Comparison of ENCODE assay signal across 8 mouse cellular contexts in the genomic region with DNA sequence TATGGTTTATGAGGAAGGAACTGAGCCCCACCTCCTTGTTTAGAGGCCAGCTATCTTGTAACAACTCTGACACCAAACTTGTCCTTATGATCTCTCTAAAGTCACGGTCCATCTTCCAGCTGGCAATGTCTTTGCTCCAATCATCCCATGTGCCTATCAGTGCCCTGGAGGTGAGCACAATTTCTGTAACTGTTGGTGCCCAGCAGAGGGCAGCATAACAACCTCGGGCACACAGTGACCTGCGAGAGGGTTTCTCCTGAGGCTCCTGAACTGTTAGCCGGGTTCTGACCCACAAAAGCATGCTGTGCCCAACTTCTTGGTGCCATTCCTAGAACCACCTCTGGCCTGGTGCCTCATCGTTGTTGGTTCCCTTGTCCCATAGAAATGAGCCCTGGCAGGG.
DNase-seq lines count a peak whose midpoint lies in the region; ATAC-seq and TF ChIP-seq lines count a peak whose summit lies in the region.

No protein-coding gene starts in this region.

- H3K27me3 ChIP-seq in forebrain, embryonic 10.5 days (ENCODE audit: poor library complexity, severe bottlenecking), result no peaks in the 10 kb centered on the region
- H3K27me3 ChIP-seq in forebrain, embryonic 16.5 days (replicated peaks; ENCODE audit: control insufficient read depth, insufficient read depth, low read length), result no peaks in the 10 kb centered on the region
- no peaks in the 10 kb centered on the region for H3K27me3 ChIP-seq in midbrain, embryonic 14.5 days (ENCODE audit: control insufficient read depth, insufficient read depth, low read length)
- H3K27me3 ChIP-seq in midbrain, embryonic 13.5 days, result no peaks in the 10 kb centered on the region
- H3K27me3 ChIP-seq in forebrain, postnatal 0 days (ENCODE audit: insufficient read depth, low read length), result no peaks in the 10 kb centered on the region
- H3K27me3 ChIP-seq in lung, embryonic 14.5 days (ENCODE audit: insufficient read depth, low read length), result no peaks in the 10 kb centered on the region

- H3K27ac ChIP-seq in forebrain, embryonic 10.5 days, result no peak overlapping the region
- H3K27ac ChIP-seq in forebrain, embryonic 16.5 days (ENCODE audit: low read length), result no peak overlapping the region
- no peak overlapping the region for H3K27ac ChIP-seq in midbrain, embryonic 14.5 days (replicated peaks; ENCODE audit: low read depth, low read length)
- no peak overlapping the region for H3K27ac ChIP-seq in midbrain, embryonic 13.5 days
- H3K27ac ChIP-seq in forebrain, postnatal 0 days (ENCODE audit: low read depth, low read length), result no peak overlapping the region
- no peak overlapping the region for H3K27ac ChIP-seq in lung, embryonic 14.5 days (ENCODE audit: low read depth)

- no peak overlapping the region for H3K4me3 ChIP-seq in forebrain, embryonic 10.5 days
- no peak overlapping the region for H3K4me3 ChIP-seq in forebrain, embryonic 16.5 days (replicated peaks; ENCODE audit: low read length)
- no peak overlapping the region for H3K4me3 ChIP-seq in midbrain, embryonic 14.5 days (replicated peaks; ENCODE audit: low read depth, low read length)
- no peak overlapping the region for H3K4me3 ChIP-seq in midbrain, embryonic 13.5 days (replicated peaks)
- no peak overlapping the region for H3K4me3 ChIP-seq in forebrain, postnatal 0 days (ENCODE audit: low read depth, low read length)
- H3K4me3 ChIP-seq in lung, embryonic 14.5 days (ENCODE audit: low read depth, low read length), result no peak overlapping the region

- peak; percentile 61 for TF ChIP-seq CTCF in forebrain, postnatal 0 days (IDR thresholded peaks at IDR 0.05; ENCODE audit: low read depth)
- TF ChIP-seq CTCF in lung, embryonic 14.5 days (IDR thresholded peaks at IDR 0.05; ENCODE audit: low read depth), result peak; percentile 70

- no peak overlapping the region for H3K4me2 ChIP-seq in forebrain, embryonic 16.5 days (ENCODE audit: low read length)
- no peak overlapping the region for H3K4me2 ChIP-seq in midbrain, embryonic 14.5 days (ENCODE audit: low read length)
- no peak overlapping the region for H3K4me2 ChIP-seq in midbrain, embryonic 13.5 days (replicated peaks)
- no peak overlapping the region for H3K4me2 ChIP-seq in forebrain, postnatal 0 days (ENCODE audit: low read depth)
- H3K4me2 ChIP-seq in lung, embryonic 14.5 days, result no peak overlapping the region

- H3K9ac ChIP-seq in forebrain, embryonic 16.5 days (replicated peaks; ENCODE audit: low read depth, low read length), result no peak overlapping the region
- H3K9ac ChIP-seq in midbrain, embryonic 14.5 days (replicated peaks; ENCODE audit: low read length), result no peak overlapping the region
- no peak overlapping the region for H3K9ac ChIP-seq in midbrain, embryonic 13.5 days (replicated peaks)
- no peak overlapping the region for H3K9ac ChIP-seq in forebrain, postnatal 0 days
- no peak overlapping the region for H3K9ac ChIP-seq in lung, embryonic 14.5 days

- H3K4me1 ChIP-seq in forebrain, embryonic 10.5 days, result no peaks in the 10 kb centered on the region
- no peaks in the 10 kb centered on the region for H3K4me1 ChIP-seq in forebrain, embryonic 16.5 days (replicated peaks; ENCODE audit: control insufficient read depth, insufficient read depth, low read length)
- H3K4me1 ChIP-seq in midbrain, embryonic 14.5 days (ENCODE audit: control insufficient read depth, insufficient read depth, low read length), result no peaks in the 10 kb centered on the region
- peaks cover 8% of the 10 kb centered on the region for H3K4me1 ChIP-seq in midbrain, embryonic 13.5 days (replicated peaks)
- no peaks in the 10 kb centered on the region for H3K4me1 ChIP-seq in forebrain, postnatal 0 days (ENCODE audit: insufficient read depth)
- no peaks in the 10 kb centered on the region for H3K4me1 ChIP-seq in lung, embryonic 14.5 days (ENCODE audit: insufficient read depth)

- peak; percentile 23 for DNase-seq in forebrain, embryonic 10.5 days (ENCODE audit: extremely low spot score, low spot score)
- peak; percentile 57 for DNase-seq in midbrain, embryonic 14.5 days
- peak; percentile 49 for DNase-seq in c-Kit-negative CD71-positive TER-119-positive erythroid progenitor cells, embryonic 14.5 days (ENCODE audit: low read depth, low spot score)
- DNase-seq in forebrain, postnatal 0 days, result no peak
- DNase-seq in lung, embryonic 14.5 days, result peak; percentile 44
- DNase-seq in T-cell, adult 2 months (ENCODE audit: low spot score), result no peak

- WGBS in forebrain, embryonic 10.5 days, result 36% methylated on average over 5 of the region's 5 CpGs
- WGBS in forebrain, embryonic 16.5 days, result 33% methylated on average over 5 of the region's 5 CpGs
- 39% methylated on average over 5 of the region's 5 CpGs for WGBS in midbrain, embryonic 14.5 days
- WGBS in midbrain, embryonic 13.5 days, result 35% methylated on average over 5 of the region's 5 CpGs
- 33% methylated on average over 5 of the region's 5 CpGs for WGBS in forebrain, postnatal 0 days
- 35% methylated on average over 5 of the region's 5 CpGs for WGBS in lung, embryonic 14.5 days

- no peaks in the 10 kb centered on the region for H3K36me3 ChIP-seq in forebrain, embryonic 10.5 days (replicated peaks)
- H3K36me3 ChIP-seq in forebrain, embryonic 16.5 days (ENCODE audit: control insufficient read depth, insufficient read depth), result no peaks in the 10 kb centered on the region
- no peaks in the 10 kb centered on the region for H3K36me3 ChIP-seq in midbrain, embryonic 14.5 days (ENCODE audit: control insufficient read depth, insufficient read depth, low read length)
- H3K36me3 ChIP-seq in midbrain, embryonic 13.5 days, result no peaks in the 10 kb centered on the region
- H3K36me3 ChIP-seq in forebrain, postnatal 0 days (ENCODE audit: insufficient read depth), result no peaks in the 10 kb centered on the region
- H3K36me3 ChIP-seq in lung, embryonic 14.5 days (ENCODE audit: insufficient read depth), result no peaks in the 10 kb centered on the region

- ATAC-seq in forebrain, embryonic 16.5 days, result no peak
- no peak for ATAC-seq in midbrain, embryonic 14.5 days (ENCODE audit: low FRiP score, low TSS enrichment)
- no peak for ATAC-seq in midbrain, embryonic 13.5 days
- no peak for ATAC-seq in forebrain, postnatal 0 days
- ATAC-seq in lung, embryonic 14.5 days (ENCODE audit: insufficient read depth), result no peak

- no peaks in the 10 kb centered on the region for H3K9me3 ChIP-seq in forebrain, embryonic 10.5 days
- H3K9me3 ChIP-seq in forebrain, embryonic 16.5 days (ENCODE audit: control insufficient read depth, low read length), result no peaks in the 10 kb centered on the region
- no peaks in the 10 kb centered on the region for H3K9me3 ChIP-seq in midbrain, embryonic 14.5 days (ENCODE audit: control insufficient read depth, low read length)
- no peaks in the 10 kb centered on the region for H3K9me3 ChIP-seq in midbrain, embryonic 13.5 days
- H3K9me3 ChIP-seq in forebrain, postnatal 0 days (ENCODE audit: low read length), result no peaks in the 10 kb centered on the region
- no peaks in the 10 kb centered on the region for H3K9me3 ChIP-seq in lung, embryonic 14.5 days (ENCODE audit: low read depth, low read length)

Comparison
In these comparisons a context has a peak if more than half of its experiments do, and no peak if none do; other contexts are left out.
1. DNase-seq: peak in forebrain, embryonic 10.5 days (single experiment), midbrain, embryonic 14.5 days (single experiment), c-Kit-negative CD71-positive TER-119-positive erythroid progenitor cells, embryonic 14.5 days (single experiment) and lung, embryonic 14.5 days (single experiment); none in forebrain, postnatal 0 days (single experiment) and T-cell, adult 2 months (single experiment).